ENCODE assay signal across 8 mouse cellular contexts in genomic region chr2:44104282-44105197, GRCm38 (mm10).
DNase-seq lines count a peak whose midpoint lies in the region; ATAC-seq and TF ChIP-seq lines count a peak whose summit lies in the region.

No protein-coding gene starts in this region.

- H3K9ac ChIP-seq in hindbrain, embryonic 15.5 days = no peak overlapping the region
- H3K9ac ChIP-seq in midbrain, embryonic 11.5 days (ENCODE audit: low read length) = no peak overlapping the region

- H3K4me3 ChIP-seq in hindbrain, embryonic 15.5 days = no peak overlapping the region
- no peak overlapping the region for H3K4me3 ChIP-seq in midbrain, embryonic 11.5 days (ENCODE audit: low read depth, low read length)
- H3K4me3 ChIP-seq in cerebellum, adult 2 months (replicated peaks; ENCODE audit: insufficient read depth, low read depth, low read length) = no peak overlapping the region

- no peak for TF ChIP-seq POLR2A in cerebellum, adult 2 months (IDR thresholded peaks at IDR 0.05; ENCODE audit: borderline replicate concordance, insufficient read depth, low read length)

- H3K27ac ChIP-seq in hindbrain, embryonic 15.5 days (replicated peaks) = peak overlapping the region; percentile 17; the same call in 1 of the 2 replicates
- peak overlapping the region; percentile 40; the same call in 1 of the 2 replicates for H3K27ac ChIP-seq in midbrain, embryonic 11.5 days (ENCODE audit: low read depth, low read length)
- no peak overlapping the region for H3K27ac ChIP-seq in cerebellum, adult 2 months (ENCODE audit: insufficient read depth, low read length)

- no peak for TF ChIP-seq CTCF in cerebellum, adult 2 months (IDR thresholded peaks at IDR 0.05; ENCODE audit: borderline replicate concordance, insufficient read depth, low read depth, low read length)

- peak overlapping the region; percentile 24 for H3K4me2 ChIP-seq in hindbrain, embryonic 15.5 days
- H3K4me2 ChIP-seq in midbrain, embryonic 11.5 days = no peak overlapping the region

- peaks cover 10% of the 10 kb centered on the region for H3K4me1 ChIP-seq in hindbrain, embryonic 15.5 days (replicated peaks)
- H3K4me1 ChIP-seq in midbrain, embryonic 11.5 days (ENCODE audit: control insufficient read depth, insufficient read depth, low read length) = peaks cover 3% of the 10 kb centered on the region; the same call in 1 of the 2 replicates
- H3K4me1 ChIP-seq in cerebellum, adult 2 months (ENCODE audit: control insufficient read depth, insufficient read depth, low read length) = no peaks in the 10 kb centered on the region

- intact Hi-C loops in left cerebral cortex, postnatal 25 days (cut with DNase I) = loop anchor here (10.0 kb wide), 1 partner anchor 450 kb away; no protein-coding TSS in a partner anchor

- DNase-seq in urinary bladder, postnatal 14 days (ENCODE audit: low spot score) = peak; percentile 46
- DNase-seq in urinary bladder, adult 2 months (ENCODE audit: low spot score) = no peak
- DNase-seq in gastrocnemius, postnatal 10 days = peak; percentile 58
- DNase-seq in left cerebral cortex, postnatal 25 days (ENCODE audit: low spot score in 2 of 2) = peak; percentile 26 to 64
- peak; percentile 87 for DNase-seq in midbrain, embryonic 11.5 days (ENCODE audit: low spot score, missing footprints)
- DNase-seq in testis, postnatal 10 days (ENCODE audit: low spot score) = peak; percentile 57
- DNase-seq in cerebellum, adult 2 months = no peak

- WGBS in hindbrain, embryonic 15.5 days = 31% methylated on average over 22 of the region's 22 CpGs
- WGBS in midbrain, embryonic 11.5 days = 51% methylated on average over 22 of the region's 22 CpGs
- 50% methylated on average over 22 of the region's 22 CpGs for WGBS in cerebellum, adult 2 months

- ATAC-seq in hindbrain, embryonic 15.5 days (ENCODE audit: low FRiP score, low read depth) = peak; percentile 83
- ATAC-seq in midbrain, embryonic 11.5 days (ENCODE audit: low FRiP score) = peak; percentile 84

- H3K36me3 ChIP-seq in hindbrain, embryonic 15.5 days = no peaks in the 10 kb centered on the region
- H3K36me3 ChIP-seq in midbrain, embryonic 11.5 days (ENCODE audit: control insufficient read depth, insufficient read depth, low read length) = no peaks in the 10 kb centered on the region

- H3K27me3 ChIP-seq in hindbrain, embryonic 15.5 days = no peaks in the 10 kb centered on the region
- H3K27me3 ChIP-seq in midbrain, embryonic 11.5 days (ENCODE audit: control insufficient read depth, insufficient read depth, low read length) = no peaks in the 10 kb centered on the region
- no peaks in the 10 kb centered on the region; the same call in 1 of the 2 replicates for H3K27me3 ChIP-seq in cerebellum, adult 2 months (ENCODE audit: control insufficient read depth, insufficient read depth, low read length)

- H3K9me3 ChIP-seq in hindbrain, embryonic 15.5 days = no peaks in the 10 kb centered on the region
- H3K9me3 ChIP-seq in midbrain, embryonic 11.5 days (ENCODE audit: control insufficient read depth, low read length) = no peaks in the 10 kb centered on the region

Comparison
In these comparisons a context has a peak if more than half of its experiments do, and no peak if none do; other contexts are left out.
1. DNase-seq: peak in urinary bladder, postnatal 14 days (single experiment), gastrocnemius, postnatal 10 days (single experiment), left cerebral cortex, postnatal 25 days (2 of 2), midbrain, embryonic 11.5 days (single experiment) and testis, postnatal 10 days (single experiment); none in urinary bladder, adult 2 months (single experiment) and cerebellum, adult 2 months (0 of 2).